Mouse (Mus musculus) ES-E14 (cell line): ENCODE measurements around the gene Zic2.

Source experiments
- HCFC1 ChIP-seq: IDR thresholded peaks from 2 replicates; pipeline ENCODE4 v1.6.1; 2012; ENCODE audit warnings: low read length, inconsistent platforms, borderline replicate concordance; ENCODE audit not compliant: insufficient read depth
- MAFK ChIP-seq: IDR thresholded peaks from 2 replicates; pipeline ENCODE4 v1.6.1; 2014; ENCODE audit warnings: mild to moderate bottlenecking, low read depth, low read length, inconsistent platforms; ENCODE audit not compliant: insufficient read depth
- ZC3H11A ChIP-seq: IDR thresholded peaks from 2 replicates; pipeline ENCODE4 v1.6.1; 2012; ENCODE audit warnings: low read depth, mild to moderate bottlenecking, inconsistent platforms, low read length, borderline replicate concordance
- ZNF384 ChIP-seq: IDR thresholded peaks from 2 replicates; pipeline ENCODE4 v1.6.1; 2012; ENCODE audit warnings: low read depth, low read length, inconsistent platforms

GRCm38 (mm10) chr14:122464351-122464762 is 10.9 kb upstream of the Zic2 start:
- TF ChIP-seq ZNF384: no peak
- TF ChIP-seq HCFC1: no peak
- no peak for TF ChIP-seq MAFK
- no peak for TF ChIP-seq ZC3H11A
